Mouse (Mus musculus) intestine, postnatal 0 days (tissue): ENCODE measurements around the gene Flt3l. TPM values are rescaled to one million over a fixed set of nuclear protein-coding genes. Genes with fewer than 3 reads are reported as not detected.
"Not testable (repeated sequence)": the region's sequence is repeated elsewhere in the genome, so short reads cannot be mapped to it uniquely, and the experiment has no call there.

Experiments used
- ATAC-seq: fragments of 200-750 bp; cut with Nextera tagmentation; 2 replicates; pipeline ENCODE4 v1.8.0; 2017; ENCODE audit warnings: mild to moderate bottlenecking, moderate TSS enrichment, moderate library complexity
- H3K27ac ChIP-seq: fragments of 300-500 bp; sonication (generic); 2 replicates; pipeline ENCODE4 v1.5.1; 2014; ENCODE audit warnings: mild to moderate bottlenecking, low read depth, low read length, moderate library complexity
- H3K27me3 ChIP-seq: fragments of 300-500 bp; sonication (generic); replicated peaks from 2 replicates; pipeline ENCODE4 v1.6.1; 2014; ENCODE audit warnings: low read length, mixed read lengths; ENCODE audit not compliant: control insufficient read depth, insufficient read depth
- H3K36me3 ChIP-seq: fragments of 300-500 bp; sonication (generic); 2 replicates; pipeline ENCODE4 v1.6.1; 2014; ENCODE audit warnings: mild to moderate bottlenecking, moderate library complexity; ENCODE audit not compliant: control insufficient read depth, insufficient read depth
- H3K4me1 ChIP-seq: fragments of 300-500 bp; sonication (generic); replicated peaks from 2 replicates; pipeline ENCODE4 v1.6.1; 2014; ENCODE audit warnings: antibody characterized with exemption, low read length, mixed read lengths; ENCODE audit not compliant: control insufficient read depth, insufficient read depth
- H3K4me2 ChIP-seq: fragments of 300-500 bp; sonication (generic); replicated peaks from 2 replicates; pipeline ENCODE4 v1.6.1; 2014; ENCODE audit warnings: low read depth, mild to moderate bottlenecking, moderate library complexity
- H3K4me3 ChIP-seq: fragments of 300-500 bp; sonication (generic); 2 replicates; pipeline ENCODE4 v1.5.1; 2014; ENCODE audit warnings: low read depth, low read length
- H3K9ac ChIP-seq: fragments of 300-500 bp; sonication (generic); 2 replicates; pipeline ENCODE4 v1.6.1; 2014; ENCODE audit warnings: mild to moderate bottlenecking, low read depth, low read length
- H3K9me3 ChIP-seq: fragments of 300-500 bp; sonication (generic); 2 replicates; pipeline ENCODE4 v1.6.1; 2016; ENCODE audit warnings: mixed run types; ENCODE audit not compliant: control insufficient read depth
- CTCF ChIP-seq: sonication (generic); IDR thresholded peaks from 2 replicates; pipeline ENCODE4 v1.5.1; 2016; ENCODE audit warnings: low read depth, mild to moderate bottlenecking, control low read depth, antibody characterized with exemption, moderate library complexity
- WGBS: fragments of 180-500 bp; shearing (Covaris S2); extraction: QIAGEN DNeasy Blood & Tissue Kit; methylation state at CpG from one replicate; pipeline ENCODE4 v1.1.7; 2014; 5-methylcytosine and 5-hydroxymethylcytosine counted together
- polyA plus RNA-seq: library from polyadenylated mRNA; unstranded; fragments of >200 nt; fragmentation: Nextera tagmentation; extraction: Ambion mirVana; gene quantifications from 2 replicates; pipeline ENCODE4 v1.2.1, GENCODE M21; 2015

Gene Flt3l
- polyA plus RNA-seq, 1 experiment from 2014 or later: 2.7 TPM

DNA sequence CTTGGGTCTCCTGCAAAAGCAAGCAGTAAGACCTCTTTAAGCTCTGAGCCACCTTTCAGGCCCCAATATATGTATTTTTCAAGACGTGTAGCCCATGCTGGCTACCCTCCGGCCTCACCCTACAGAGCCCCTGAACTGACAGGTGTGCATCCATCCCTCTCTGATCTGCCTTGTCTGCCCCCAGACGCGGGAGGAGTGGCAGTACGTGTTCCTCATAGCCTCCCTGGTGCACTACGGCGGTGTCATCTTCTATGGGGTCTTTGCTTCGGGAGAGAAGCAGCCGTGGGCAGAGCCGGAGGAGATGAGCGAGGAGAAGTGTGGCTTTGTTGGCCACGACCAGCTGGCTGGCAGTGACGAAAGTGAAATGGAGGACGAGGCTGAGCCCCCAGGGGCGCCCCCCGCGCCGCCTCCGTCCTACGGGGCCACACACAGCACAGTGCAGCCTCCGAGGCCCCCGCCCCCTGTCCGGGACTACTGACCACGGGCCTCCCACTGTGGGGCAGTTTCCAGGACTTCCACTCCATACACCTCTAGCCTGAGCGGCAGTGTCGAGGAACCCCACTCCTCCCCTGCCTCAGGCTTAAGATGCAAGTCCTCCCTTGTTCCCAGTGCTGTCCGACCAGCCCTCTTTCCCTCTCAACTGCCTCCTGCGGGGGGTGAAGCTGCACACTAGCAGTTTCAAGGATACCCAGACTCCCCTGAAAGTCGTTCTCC, 38.5 kb upstream of the Flt3l start:
- ATAC-seq: no peak
- Histone ChIP-seq H3K4me2 (no peak overlapping the region), H3K4me1 (no peaks in the 10 kb centered on the region), H3K9me3 (peaks cover 6% of the 10 kb centered on the region), H3K27me3 (peaks cover 70% of the 10 kb centered on the region), H3K9ac (no peak overlapping the region), H3K36me3 (no peaks in the 10 kb centered on the region), H3K27ac (no peak overlapping the region), H3K4me3 (no peak overlapping the region)
- 8% methylated on average over 29 of the region's 29 CpGs for WGBS
- TF ChIP-seq CTCF: no peak

- peak; percentile 60 for TF ChIP-seq CTCF
- not testable (repeated sequence) for H3K36me3 ChIP-seq, H3K4me2 ChIP-seq, H3K9me3 ChIP-seq, H3K27ac ChIP-seq, ATAC-seq, H3K4me1 ChIP-seq, H3K4me3 ChIP-seq, H3K9ac ChIP-seq
- 41% methylated on average over 1 of the region's 1 CpGs for WGBS
- H3K27me3 ChIP-seq: peaks cover 69% of the 10 kb centered on the region
Observed at GRCm38 (mm10) chr7:45173772-45174171, 37.5 kb upstream of the Flt3l start.

DNA sequence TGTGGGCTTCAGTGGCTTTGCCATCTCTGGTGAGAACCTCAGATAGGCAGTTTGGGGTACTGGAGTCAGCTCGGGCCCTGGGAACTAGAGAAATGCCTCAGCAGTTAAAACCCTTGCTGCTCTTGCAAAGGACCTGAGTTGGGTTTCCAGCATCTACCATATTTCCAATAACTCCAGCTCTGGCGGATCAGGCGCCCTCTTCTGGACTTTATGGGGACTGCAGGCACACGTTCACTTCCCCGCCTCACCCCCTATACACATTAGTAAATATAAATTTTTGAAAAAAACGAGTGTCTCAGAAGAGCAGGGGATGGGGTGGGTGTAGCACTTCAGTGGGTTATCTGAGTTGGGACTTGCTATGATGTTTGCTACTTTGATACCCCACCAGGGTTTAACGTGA, 36.7 kb upstream of the Flt3l start:
- ATAC-seq: no peak
- Histone ChIP-seq H3K4me1 (no peaks in the 10 kb centered on the region), H3K27me3 (peaks cover 69% of the 10 kb centered on the region), H3K36me3 (no peaks in the 10 kb centered on the region), H3K9me3 (peaks cover 9% of the 10 kb centered on the region), H3K9ac (no peak overlapping the region), H3K4me3 (no peak overlapping the region), H3K4me2 (no peak overlapping the region), H3K27ac (no peak overlapping the region)
- 55% methylated on average over 7 of the region's 7 CpGs for WGBS
- peak; percentile 52 for TF ChIP-seq CTCF

DNA sequence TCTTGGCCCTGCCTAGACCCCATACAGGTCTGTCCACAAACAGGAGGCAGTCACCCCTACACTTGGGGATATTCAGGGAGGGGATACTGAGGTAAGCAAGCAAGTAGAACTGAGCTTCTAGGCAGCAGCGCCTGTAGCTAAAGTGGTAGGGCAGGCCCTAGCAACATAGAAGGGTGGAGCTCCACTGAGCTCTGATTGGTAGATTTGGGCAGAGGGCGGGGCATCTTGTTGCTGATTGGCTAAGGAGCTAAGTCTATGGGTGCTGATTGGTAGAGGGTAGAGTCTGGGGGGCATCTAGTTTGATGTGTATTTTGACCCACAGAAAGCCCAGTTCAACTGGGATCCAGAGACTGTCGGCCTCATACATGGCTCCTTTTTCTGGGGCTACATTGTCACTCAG, 33.3 kb upstream of the Flt3l start:
- H3K4me2 ChIP-seq: no peak overlapping the region
- no peak for ATAC-seq
- no peaks in the 10 kb centered on the region for H3K4me1 ChIP-seq
- H3K36me3 ChIP-seq: no peaks in the 10 kb centered on the region
- no peak overlapping the region for H3K27ac ChIP-seq
- TF ChIP-seq CTCF: no peak
- 87% methylated on average over 3 of the region's 3 CpGs for WGBS
- H3K9ac ChIP-seq: no peak overlapping the region
- peaks cover 9% of the 10 kb centered on the region for H3K9me3 ChIP-seq
- no peak overlapping the region for H3K4me3 ChIP-seq
- peaks cover 67% of the 10 kb centered on the region for H3K27me3 ChIP-seq

GRCm38 (mm10) chr7:45168656-45169055, 32.4 kb upstream of the Flt3l start:
- Histone ChIP-seq H3K4me2 (no peak overlapping the region), H3K36me3 (no peaks in the 10 kb centered on the region), H3K27ac (no peak overlapping the region), H3K4me3 (no peak overlapping the region), H3K27me3 (peaks cover 69% of the 10 kb centered on the region), H3K9ac (no peak overlapping the region), H3K4me1 (no peaks in the 10 kb centered on the region), H3K9me3 (peaks cover 9% of the 10 kb centered on the region)
- 6% methylated on average over 24 of the region's 24 CpGs for WGBS
- TF ChIP-seq CTCF: no peak
- ATAC-seq: no peak

DNA sequence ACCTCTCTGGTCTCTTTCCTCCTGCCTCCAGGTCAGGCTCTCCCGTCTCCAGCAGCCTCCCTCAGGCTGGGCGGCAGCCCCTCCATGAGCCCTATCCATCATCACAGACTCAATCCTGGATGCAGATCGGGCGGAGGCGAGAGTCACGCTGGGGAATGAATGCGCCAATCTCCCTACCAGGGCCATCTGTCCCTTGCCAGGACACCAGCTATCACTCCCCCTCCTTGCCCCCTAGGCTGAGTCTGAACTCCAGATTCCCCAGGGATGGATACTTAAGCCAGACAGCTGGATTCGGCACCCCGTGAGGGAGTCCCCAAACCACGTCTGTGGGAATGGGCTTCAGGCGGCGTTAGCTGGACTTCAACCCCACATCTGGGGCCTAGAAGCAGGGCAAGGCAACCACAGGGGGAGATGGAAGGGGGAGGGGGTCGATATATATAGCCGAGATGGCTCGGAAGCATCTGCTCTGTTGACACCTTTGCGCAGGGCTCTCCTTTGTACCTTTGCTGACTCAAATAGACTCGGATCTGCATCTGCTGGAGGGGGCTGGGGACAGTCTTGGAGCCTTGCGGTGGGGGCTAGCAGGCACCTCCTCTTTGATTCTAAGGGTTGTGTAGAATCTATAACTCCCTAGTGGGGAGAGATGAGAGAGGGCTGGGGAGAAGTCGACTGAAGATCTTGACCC, 31.7 kb upstream of the Flt3l start:
- WGBS: 5% methylated on average over 19 of the region's 19 CpGs

More for the DNA sequence above, 31.7 kb upstream of the Flt3l start:
- Histone ChIP-seq H3K27ac (no peak overlapping the region), H3K27me3 (peaks cover 73% of the 10 kb centered on the region), H3K4me3 (no peak overlapping the region), H3K4me2 (no peak overlapping the region), H3K4me1 (no peaks in the 10 kb centered on the region), H3K9ac (no peak overlapping the region), H3K36me3 (no peaks in the 10 kb centered on the region), H3K9me3 (peaks cover 9% of the 10 kb centered on the region)
- ATAC-seq: no peak
- no peak for TF ChIP-seq CTCF
